Mouse (Mus musculus) CH12.LX (cell line): ENCODE measurements around the gene Rab23. TPM values are rescaled to one million over a fixed set of nuclear protein-coding genes. Genes with fewer than 3 reads are reported as not detected.

Experiments
- DNase-seq: peaks from one replicate; pipeline ENCODE4 v3.0.0-alpha.2; 2013; ENCODE audit errors: extremely low read depth
- H3K27ac ChIP-seq: 2 replicates; pipeline ENCODE4 v1.5.1; 2012; ENCODE audit warnings: low read depth, mild to moderate bottlenecking, control low read depth, moderate library complexity; ENCODE audit not compliant: insufficient read depth
- H3K27me3 ChIP-seq: replicated peaks from 2 replicates; pipeline ENCODE3; 2012; ENCODE audit warnings: inconsistent platforms
- H3K36me3 ChIP-seq, 2 experiments: replicated peaks in 1 of 2; 2 replicates each; pipeline versions ENCODE3 to v1.6.1; 2012; ENCODE audit warnings: inconsistent platforms in 1 of 2, low read length in 1 of 2, mild to moderate bottlenecking in 1 of 2, mixed read lengths in 1 of 2, moderate library complexity in 1 of 2; ENCODE audit not compliant: control insufficient read depth in 1 of 2, insufficient read depth in 1 of 2
- H3K4me1 ChIP-seq, 2 experiments: 2 replicates each; pipeline ENCODE4 v1.6.1; 2012; ENCODE audit warnings: inconsistent platforms in 1 of 2, moderate library complexity in 1 of 2; ENCODE audit not compliant: insufficient read depth in 2 of 2, control insufficient read depth in 1 of 2
- H3K4me2 ChIP-seq: 2 replicates; pipeline ENCODE4 v1.6.1; 2012; ENCODE audit warnings: low read depth, mild to moderate bottlenecking, control low read depth; ENCODE audit not compliant: poor library complexity, insufficient read depth, severe bottlenecking
- H3K4me3 ChIP-seq, 3 experiments: fragments of 150-350 bp in 1 of 3; sonication (generic) in 1 of 3; replicated peaks in 1 of 3; 2 replicates each; pipeline versions ENCODE3 to v1.5.1; 2011 to 2012; ENCODE audit warnings: low read depth in 2 of 3, low read length in 2 of 3, mild to moderate bottlenecking in 2 of 3, moderate library complexity in 2 of 3, control low read depth in 1 of 3, improper control_type of control experiment in 1 of 3, inconsistent platforms in 1 of 3, mixed read lengths in 1 of 3; ENCODE audit not compliant: poor library complexity in 1 of 3
- H3K79me2 ChIP-seq: replicated peaks from 2 replicates; pipeline ENCODE4 v1.6.1; 2012; ENCODE audit warnings: mild to moderate bottlenecking, moderate library complexity; ENCODE audit not compliant: control insufficient read depth, poor library complexity, insufficient read depth, severe bottlenecking; ENCODE audit errors: extremely low read depth
- H3K9ac ChIP-seq: 2 replicates; pipeline ENCODE4 v1.6.1; 2012; ENCODE audit warnings: low read depth, mild to moderate bottlenecking, control low read depth, moderate library complexity; ENCODE audit not compliant: insufficient read depth
- H3K9me3 ChIP-seq: replicated peaks from 2 replicates; pipeline ENCODE3; 2012; ENCODE audit warnings: low read length, inconsistent platforms, mixed read lengths
- CTCF ChIP-seq, 2 experiments: IDR thresholded peaks in 1 of 2; conservative IDR thresholded peaks in 1 of 2; 2 replicates each; pipeline ENCODE4 v1.5.1; 2011 to 2012; ENCODE audit warnings: low read depth in 2 of 2, low read length in 2 of 2, improper control_type of control experiment in 1 of 2, inconsistent platforms in 1 of 2, mild to moderate bottlenecking in 1 of 2, moderate library complexity in 1 of 2
- ELF1 ChIP-seq: IDR thresholded peaks from 2 replicates; pipeline ENCODE4 v1.6.1; 2014; ENCODE audit warnings: low read depth, mild to moderate bottlenecking, inconsistent platforms, low read length, improper control_type of control experiment
- GABPA ChIP-seq: IDR thresholded peaks from 2 replicates; pipeline ENCODE4 v1.6.1; 2012; ENCODE audit warnings: low read depth, low read length, improper control_type of control experiment, inconsistent platforms; ENCODE audit not compliant: insufficient replicate concordance
- IRF4 ChIP-seq: IDR thresholded peaks from 2 replicates; pipeline ENCODE4 v1.6.1; 2014; ENCODE audit warnings: low read depth, mild to moderate bottlenecking, inconsistent platforms, low read length, improper control_type of control experiment
- JUND ChIP-seq: conservative IDR thresholded peaks from 2 replicates; pipeline ENCODE4 v1.6.1; 2011; ENCODE audit warnings: low read depth, low read length, improper control_type of control experiment
- KAT2A ChIP-seq: IDR thresholded peaks from 2 replicates; pipeline ENCODE4 v1.6.1; 2012; ENCODE audit warnings: low read length, improper control_type of control experiment, inconsistent platforms; ENCODE audit not compliant: insufficient replicate concordance
- MAFK ChIP-seq: IDR thresholded peaks from 2 replicates; pipeline ENCODE4 v1.6.1; 2011; ENCODE audit warnings: low read length, improper control_type of control experiment; ENCODE audit not compliant: insufficient replicate concordance
- MAX ChIP-seq: IDR thresholded peaks from 2 replicates; pipeline ENCODE4 v1.6.1; 2011; ENCODE audit warnings: low read length, improper control_type of control experiment
- MAZ ChIP-seq: IDR thresholded peaks from 2 replicates; pipeline ENCODE4 v1.6.1; 2012; ENCODE audit warnings: low read depth, mild to moderate bottlenecking, inconsistent platforms, low read length, improper control_type of control experiment, moderate library complexity
- MEF2A ChIP-seq: IDR thresholded peaks from 2 replicates; pipeline ENCODE4 v1.6.1; 2014; ENCODE audit warnings: low read depth, mild to moderate bottlenecking, inconsistent platforms, low read length, improper control_type of control experiment, borderline replicate concordance
- MXI1 ChIP-seq: IDR thresholded peaks from 2 replicates; pipeline ENCODE4 v1.6.1; 2011; ENCODE audit warnings: mild to moderate bottlenecking, low read depth, low read length, improper control_type of control experiment
- NELFE ChIP-seq: IDR thresholded peaks from 2 replicates; pipeline ENCODE4 v1.6.1; 2011; ENCODE audit warnings: low read depth, low read length, improper control_type of control experiment
- NRF1 ChIP-seq: IDR thresholded peaks from 2 replicates; pipeline ENCODE4 v1.6.1; 2014; ENCODE audit warnings: low read depth, mild to moderate bottlenecking, inconsistent platforms, low read length, improper control_type of control experiment, moderate library complexity
- PAX5 ChIP-seq: IDR thresholded peaks from 2 replicates; pipeline ENCODE4 v1.6.1; 2012; ENCODE audit warnings: low read length, inconsistent platforms, mixed read lengths
- POLR2A ChIP-seq: IDR thresholded peaks from 2 replicates; pipeline ENCODE4 v1.6.1; 2011; ENCODE audit warnings: low read depth, mild to moderate bottlenecking, improper control_type of control experiment, low read length
- SMC3 ChIP-seq: IDR thresholded peaks from 2 replicates; pipeline ENCODE4 v1.6.1; 2011; ENCODE audit warnings: low read depth, low read length, improper control_type of control experiment
- TCF12 ChIP-seq: IDR thresholded peaks from 2 replicates; pipeline ENCODE4 v1.6.1; 2014; ENCODE audit warnings: low read depth, mild to moderate bottlenecking, inconsistent platforms, low read length, improper control_type of control experiment
- UBTF ChIP-seq: IDR thresholded peaks from 2 replicates; pipeline ENCODE4 v1.6.1; 2012; ENCODE audit warnings: low read depth, mild to moderate bottlenecking, inconsistent platforms, low read length, improper control_type of control experiment, moderate library complexity
- USF1 ChIP-seq: IDR thresholded peaks from 2 replicates; pipeline ENCODE4 v1.6.1; 2014; ENCODE audit warnings: low read depth, mild to moderate bottlenecking, inconsistent platforms, low read length, improper control_type of control experiment
- USF2 ChIP-seq: conservative IDR thresholded peaks from 2 replicates; pipeline ENCODE4 v1.6.1; 2011; ENCODE audit warnings: low read depth, low read length, improper control_type of control experiment
- ZMIZ1 ChIP-seq: IDR thresholded peaks from 2 replicates; pipeline ENCODE4 v1.6.1; 2012; ENCODE audit warnings: low read depth, mild to moderate bottlenecking, inconsistent platforms, low read length, improper control_type of control experiment
- ZNF384 ChIP-seq: IDR thresholded peaks from 2 replicates; pipeline ENCODE4 v1.6.1; 2012; ENCODE audit warnings: low read depth, low read length, improper control_type of control experiment, inconsistent platforms
- dilution Hi-C: fragments of 300-500 bp; cut with MboI; formaldehyde crosslinking; loops from 2 replicates; pipeline ENCODE4 v1.14.3; 2020; ENCODE audit warnings: low sequenced_read_pairs; ENCODE audit not compliant: extremely low pct_unique_long_range_greater_than_20kb, extremely low pct_ligation_motif_present
- in situ Hi-C: fragments of 300-500 bp; cut with MboI; formaldehyde crosslinking; loops from 3 replicates; pipeline ENCODE4 v1.14.3; 2019; ENCODE audit warnings: low sequenced_read_pairs, low pct_ligation_motif_present, low pct_unique_long_range_greater_than_20kb, mixed read lengths
- polyA plus RNA-seq: library from polyadenylated mRNA; unstranded; fragments of >175 nt; gene quantifications from 2 replicates; pipeline ENCODE4 v1.2.1, GENCODE M21; 2012; ENCODE audit warnings: low read depth; ENCODE audit not compliant: insufficient read length
- total RNA-seq, 2 experiments: library from RNA; depleted of rRNA; stranded (reverse); fragments of 300-350 nt in 1 of 2; fragments of >200 nt in 1 of 2; gene quantifications; 2 replicates each; pipeline ENCODE4 v1.2.3; 2012 to 2014

The Rab23 gene
- total and polyA plus RNA-seq, 3 experiments: 5.8 to 17.6 (median 6.7) TPM

DNA sequence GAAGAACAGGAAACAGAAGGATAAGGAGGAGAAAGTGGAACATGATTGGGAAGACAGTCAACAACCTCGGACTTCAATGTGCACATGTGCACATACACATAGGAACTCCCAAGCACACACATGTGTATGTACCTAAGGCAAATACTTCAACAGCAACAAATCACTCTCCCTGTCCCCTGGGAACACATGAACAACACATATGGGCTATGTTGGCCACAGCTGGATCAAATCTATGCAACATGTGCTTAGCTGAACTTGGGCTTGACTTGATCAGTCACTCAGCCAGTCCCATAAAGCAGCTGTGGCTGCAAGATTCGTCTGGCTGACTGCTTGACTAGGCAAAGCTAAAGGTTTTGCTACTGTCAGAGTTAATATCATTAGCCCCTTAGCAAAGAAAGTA is 30.9 kb upstream of the Rab23 start:
- no peak overlapping the region for H3K4me2 ChIP-seq
- DNase-seq: no peak
- peaks cover 2% of the 10 kb centered on the region for H3K9me3 ChIP-seq
- in situ Hi-C loops: loop anchor here (5.0 to 10.0 kb wide), 3 partner anchors 33 to 276 kb away; no protein-coding TSS in a partner anchor
- no peak overlapping the region for H3K4me3 ChIP-seq
- TF ChIP-seq TCF12 (no peak), GABPA (no peak), JUND (no peak), SMC3 (no peak), ZMIZ1 (no peak), MAX (no peak), MXI1 (no peak), ZNF384 (no peak), IRF4 (no peak), KAT2A (no peak), MEF2A (no peak), ELF1 (no peak), PAX5 (no peak), MAFK (no peak), USF2 (no peak), POLR2A (no peak), MAZ (no peak), CTCF (conservative IDR thresholded peaks at IDR 0.05 in 1 of 2, IDR thresholded peaks at IDR 0.05 in 1 of 2; ENCODE audit: low read depth in 2 of 2, low read length in 2 of 2) (no peak), USF1 (no peak), UBTF (no peak)
- no peaks in the 10 kb centered on the region for H3K36me3 ChIP-seq
- H3K4me1 ChIP-seq: peaks cover 5 to 29% of the 10 kb centered on the region in 2 experiments; a peak in 2 of 4 replicates
- no peaks in the 10 kb centered on the region for H3K79me2 ChIP-seq
- H3K9ac ChIP-seq: no peak overlapping the region
- dilution Hi-C loops: no loop called here
- no peaks in the 10 kb centered on the region for H3K27me3 ChIP-seq
- no peak overlapping the region for H3K27ac ChIP-seq

DNA sequence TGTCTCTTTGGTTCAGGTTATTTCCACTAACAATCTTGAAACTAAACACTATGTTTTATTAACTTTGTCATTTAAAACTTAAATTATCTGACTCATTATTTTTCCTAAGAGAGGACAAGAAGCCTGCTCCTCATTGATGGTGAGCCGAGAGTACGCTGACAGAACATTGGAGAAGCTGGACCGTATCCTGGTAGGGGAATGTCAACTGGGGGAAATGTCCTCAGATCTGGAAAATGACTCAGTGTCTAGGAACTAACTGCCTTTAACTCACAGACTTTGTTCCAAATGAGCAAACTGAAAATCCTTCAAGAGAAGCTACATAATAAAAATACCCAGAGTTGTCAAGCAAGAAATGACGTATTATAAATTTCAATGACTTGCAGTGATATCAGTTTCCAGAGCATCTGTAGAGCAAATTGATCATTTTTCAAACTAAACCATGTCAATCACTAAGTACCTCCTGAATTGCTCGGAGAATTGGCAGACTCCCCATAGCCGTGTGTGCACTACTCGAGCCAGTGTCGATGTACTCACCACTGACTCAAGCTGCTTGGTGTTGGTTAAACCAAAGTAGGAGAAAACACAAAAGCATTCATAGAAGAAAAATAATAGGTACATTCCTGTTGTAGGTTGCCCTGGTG is 30.1 kb upstream of the Rab23 start:
- H3K4me1 ChIP-seq: peaks cover 5 to 29% of the 10 kb centered on the region in 2 experiments; a peak in 2 of 4 replicates
- in situ Hi-C loops: loop anchor here (5.0 to 10.0 kb wide), 3 partner anchors 33 to 275 kb away; no protein-coding TSS in a partner anchor
- no peaks in the 10 kb centered on the region for H3K27me3 ChIP-seq
- H3K9ac ChIP-seq: peak overlapping the region; percentile 47
- DNase-seq: no peak
- TF ChIP-seq NRF1 (0 out of 2 replicates have a peak, but pooled peaks have one; percentile 2), JUND (no peak), NELFE (no peak), GABPA (no peak)
- TF ChIP-seq, all 38 proteins: peak for 1
- dilution Hi-C loops: no loop called here
- Histone ChIP-seq H3K4me3 (peak overlapping the region; percentile 31 to 46 (median 33)), H3K4me2 (peak overlapping the region; percentile 59), H3K27ac (no peak overlapping the region; the same call in 1 of the 2 replicates), H3K36me3 (no peaks in the 10 kb centered on the region), H3K9me3 (peaks cover 2% of the 10 kb centered on the region), H3K79me2 (no peaks in the 10 kb centered on the region)
